Mouse (Mus musculus) liver, postnatal 0 days (tissue): ENCODE data around the gene BC067074.

ENCODE experiments used
- CTCF ChIP-seq: sonication (generic); IDR thresholded peaks from 2 replicates; pipeline ENCODE4 v1.5.1; 2016; ENCODE audit warnings: antibody characterized with exemption, low read depth
- EP300 ChIP-seq: IDR thresholded peaks from 2 replicates; pipeline ENCODE4 v1.6.1; 2016; ENCODE audit warnings: antibody characterized with exemption, low read depth, mild to moderate bottlenecking

DNA sequence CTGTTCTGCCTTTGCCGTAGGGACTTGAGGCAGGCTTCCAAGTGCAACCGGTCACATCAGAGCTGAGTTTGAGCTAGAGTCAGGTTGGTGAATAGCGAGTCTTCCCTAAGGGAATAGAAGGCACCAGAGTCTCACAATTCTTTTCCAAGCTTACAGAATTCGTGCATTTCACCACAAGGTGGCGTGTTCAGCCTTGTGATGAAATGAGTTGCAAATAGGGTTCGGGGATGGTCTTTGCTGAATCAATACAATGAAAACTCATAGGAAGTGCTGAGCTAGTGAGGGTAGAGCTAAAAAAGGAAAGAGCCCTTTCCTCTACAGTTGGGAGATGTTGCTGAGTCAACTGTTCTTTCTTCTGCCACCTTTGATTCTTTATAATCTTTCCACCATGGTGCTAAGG, 29.0 kb downstream of the BC067074 start:
- TF ChIP-seq CTCF: peak; percentile 78
- no peak for TF ChIP-seq EP300
